Mouse (Mus musculus): ENCODE data around the gene Atg5. TPM values are rescaled to one million over a fixed set of nuclear protein-coding genes. Genes with fewer than 3 reads are reported as not detected.

Gene Atg5
- polyA plus RNA-seq, 1 experiment from 2014 or later = 43.5 TPM

DNA sequence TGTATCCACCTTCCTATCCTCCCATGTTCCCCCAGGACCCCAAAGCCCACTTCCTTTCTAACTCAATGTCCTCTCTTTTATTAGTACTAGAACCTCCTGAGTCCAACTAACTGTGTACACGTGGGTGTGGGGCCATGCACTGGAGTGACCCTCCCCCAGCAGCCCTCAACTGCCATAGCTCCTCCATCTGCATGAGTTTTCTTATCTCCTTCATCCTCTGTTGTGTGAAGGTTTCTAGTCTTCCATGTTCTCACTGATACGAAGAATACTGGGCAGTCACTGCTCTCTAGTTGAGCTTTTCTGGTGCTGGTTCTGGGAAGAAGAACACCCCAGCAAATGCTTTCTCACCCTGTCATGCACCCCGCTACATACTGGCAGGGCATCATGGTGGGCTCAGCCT, 104.1 kb downstream of the Atg5 start:
- 71% methylated on average over 3 of the region's 3 CpGs for WGBS
- H3K27me3 ChIP-seq (ENCODE audit: control insufficient read depth, insufficient read depth, low read length) = no peaks in the 10 kb centered on the region
- no peak for ATAC-seq (ENCODE audit: insufficient read depth, low FRiP score)
- H3K9ac ChIP-seq (ENCODE audit: low read length) = no peak overlapping the region
- no peak overlapping the region for H3K27ac ChIP-seq (ENCODE audit: low read length)
- no peak overlapping the region for H3K4me3 ChIP-seq (replicated peaks; ENCODE audit: low read length)
- H3K36me3 ChIP-seq (ENCODE audit: control insufficient read depth, insufficient read depth, low read length) = no peaks in the 10 kb centered on the region
- H3K4me2 ChIP-seq (ENCODE audit: low read depth, low read length) = no peak overlapping the region
- no peaks in the 10 kb centered on the region for H3K4me1 ChIP-seq (ENCODE audit: control insufficient read depth, insufficient read depth, low read length)
- no peaks in the 10 kb centered on the region for H3K9me3 ChIP-seq (replicated peaks; ENCODE audit: control insufficient read depth, low read length)

DNA sequence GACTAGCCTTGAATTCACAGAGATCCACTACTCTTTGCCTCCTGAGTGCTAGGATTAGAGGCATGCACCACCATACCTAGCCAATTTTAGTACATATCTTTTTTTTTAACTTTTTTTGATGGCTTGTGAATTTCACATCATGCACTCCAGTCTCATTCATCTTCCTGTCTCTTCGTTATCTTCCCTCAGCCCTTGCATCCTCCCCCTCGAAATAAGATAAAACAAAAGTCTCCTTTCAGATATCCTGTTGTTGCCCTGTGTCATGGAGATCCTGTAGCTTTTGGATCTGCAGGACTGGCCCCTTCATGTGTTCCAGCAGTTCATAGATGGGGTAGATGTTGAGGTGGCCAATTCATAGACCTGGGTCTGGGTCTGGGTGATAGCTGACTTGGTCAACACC, 106.5 kb downstream of the Atg5 start:
- H3K4me1 ChIP-seq (ENCODE audit: control insufficient read depth, insufficient read depth, low read length) = no peaks in the 10 kb centered on the region
- 67% methylated on average over 2 of the region's 2 CpGs for WGBS

DNA sequence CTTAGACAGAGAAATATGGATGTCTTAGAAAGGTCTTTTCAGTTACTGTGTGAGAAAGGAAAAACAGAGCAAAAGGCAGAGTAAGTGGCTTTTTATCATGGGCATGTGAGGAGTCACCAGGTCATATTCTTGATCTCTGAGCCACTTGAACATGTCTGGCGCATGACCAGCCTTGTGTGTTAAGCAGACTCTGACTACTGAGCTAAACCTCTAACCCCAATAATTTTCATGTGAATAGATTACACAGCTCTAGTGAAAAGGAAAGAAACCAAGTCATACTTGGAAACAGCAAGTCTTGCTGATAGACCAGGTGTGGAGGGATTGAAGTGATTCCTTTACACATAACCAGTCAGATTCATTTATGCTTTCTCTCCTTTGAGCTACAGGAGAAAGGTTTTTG, 107.3 kb downstream of the Atg5 start:
- Histone ChIP-seq H3K27ac (ENCODE audit: low read length) (no peak overlapping the region), H3K4me3 (replicated peaks; ENCODE audit: low read length) (no peak overlapping the region), H3K9ac (ENCODE audit: low read length) (no peak overlapping the region), H3K36me3 (ENCODE audit: control insufficient read depth, insufficient read depth, low read length) (no peaks in the 10 kb centered on the region), H3K4me2 (ENCODE audit: low read depth, low read length) (no peak overlapping the region), H3K9me3 (replicated peaks; ENCODE audit: control insufficient read depth, low read length) (no peaks in the 10 kb centered on the region), H3K27me3 (ENCODE audit: control insufficient read depth, insufficient read depth, low read length) (no peaks in the 10 kb centered on the region), H3K4me1 (ENCODE audit: control insufficient read depth, insufficient read depth, low read length) (peaks cover 1% of the 10 kb centered on the region; the same call in 1 of the 2 replicates)
- ATAC-seq (ENCODE audit: insufficient read depth, low FRiP score) = no peak
- WGBS = 87% methylated on average over 1 of the region's 1 CpGs

More for the DNA sequence above, 106.5 kb downstream of the Atg5 start:
- no peak overlapping the region for H3K27ac ChIP-seq (ENCODE audit: low read length)
- no peak overlapping the region for H3K4me2 ChIP-seq (ENCODE audit: low read depth, low read length)
- H3K9me3 ChIP-seq (replicated peaks; ENCODE audit: control insufficient read depth, low read length) = no peaks in the 10 kb centered on the region
- no peak for ATAC-seq (ENCODE audit: insufficient read depth, low FRiP score)
- H3K9ac ChIP-seq (ENCODE audit: low read length) = no peak overlapping the region
- no peaks in the 10 kb centered on the region for H3K27me3 ChIP-seq (ENCODE audit: control insufficient read depth, insufficient read depth, low read length)
- no peaks in the 10 kb centered on the region for H3K36me3 ChIP-seq (ENCODE audit: control insufficient read depth, insufficient read depth, low read length)
- H3K4me3 ChIP-seq (replicated peaks; ENCODE audit: low read length) = no peak overlapping the region

DNA sequence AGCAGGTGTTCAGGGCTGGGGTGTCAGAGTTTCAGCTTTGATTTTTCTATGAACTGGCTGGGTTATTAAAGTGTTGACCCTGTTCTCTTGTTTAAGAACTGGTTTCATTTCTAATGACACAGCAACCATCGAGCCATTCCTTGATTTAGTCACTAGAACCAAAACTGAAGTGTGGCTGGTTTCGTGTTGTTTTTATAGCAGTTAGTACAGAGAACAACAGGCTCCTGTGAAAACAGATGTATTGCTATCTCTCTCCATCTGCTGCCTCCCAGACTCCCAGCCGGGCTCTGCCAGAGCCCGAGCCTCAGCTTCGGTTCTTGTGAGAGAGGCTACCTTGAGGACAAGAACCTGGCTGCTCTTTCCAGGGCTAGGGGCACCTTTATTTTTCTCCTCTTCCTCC, 109.7 kb downstream of the Atg5 start:
- H3K9me3 ChIP-seq (replicated peaks; ENCODE audit: control insufficient read depth, low read length) = no peaks in the 10 kb centered on the region
- no peak for ATAC-seq (ENCODE audit: insufficient read depth, low FRiP score)
- H3K4me1 ChIP-seq (ENCODE audit: control insufficient read depth, insufficient read depth, low read length) = peaks cover 9% of the 10 kb centered on the region
- 83% methylated on average over 5 of the region's 5 CpGs for WGBS
- no peak overlapping the region for H3K4me3 ChIP-seq (replicated peaks; ENCODE audit: low read length)
- H3K4me2 ChIP-seq (ENCODE audit: low read depth, low read length) = no peak overlapping the region
- no peaks in the 10 kb centered on the region for H3K27me3 ChIP-seq (ENCODE audit: control insufficient read depth, insufficient read depth, low read length)
- no peaks in the 10 kb centered on the region for H3K36me3 ChIP-seq (ENCODE audit: control insufficient read depth, insufficient read depth, low read length)
- H3K27ac ChIP-seq (ENCODE audit: low read length) = no peak overlapping the region
- H3K9ac ChIP-seq (ENCODE audit: low read length) = no peak overlapping the region

DNA sequence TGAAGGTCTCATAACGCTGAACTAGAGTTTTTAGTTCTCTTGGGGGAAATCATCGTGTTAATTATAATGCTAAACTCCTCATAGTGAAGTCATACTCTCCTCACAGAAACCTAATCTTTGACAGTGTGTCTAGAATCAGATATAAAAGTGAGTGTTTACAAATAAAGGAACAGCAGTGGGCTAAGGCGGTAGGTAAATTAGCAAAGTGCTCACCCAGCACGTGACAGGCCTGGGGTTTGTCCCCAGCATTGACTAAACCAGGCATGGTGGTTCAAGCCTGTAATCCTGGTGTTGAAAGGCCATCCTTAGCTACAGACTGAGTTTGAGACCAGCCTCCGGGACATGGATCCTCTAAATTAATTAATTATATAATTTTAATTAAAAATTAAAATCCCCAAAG, 110.2 kb downstream of the Atg5 start:
- Histone ChIP-seq H3K36me3 (ENCODE audit: control insufficient read depth, insufficient read depth, low read length) (no peaks in the 10 kb centered on the region), H3K4me3 (replicated peaks; ENCODE audit: low read length) (no peak overlapping the region), H3K4me1 (ENCODE audit: control insufficient read depth, insufficient read depth, low read length) (peaks cover 9% of the 10 kb centered on the region), H3K9ac (ENCODE audit: low read length) (no peak overlapping the region), H3K27ac (ENCODE audit: low read length) (no peak overlapping the region), H3K27me3 (ENCODE audit: control insufficient read depth, insufficient read depth, low read length) (no peaks in the 10 kb centered on the region), H3K4me2 (ENCODE audit: low read depth, low read length) (no peak overlapping the region), H3K9me3 (replicated peaks; ENCODE audit: control insufficient read depth, low read length) (no peaks in the 10 kb centered on the region)
- no peak for ATAC-seq (ENCODE audit: insufficient read depth, low FRiP score)
- WGBS = 82% methylated on average over 5 of the region's 5 CpGs

DNA sequence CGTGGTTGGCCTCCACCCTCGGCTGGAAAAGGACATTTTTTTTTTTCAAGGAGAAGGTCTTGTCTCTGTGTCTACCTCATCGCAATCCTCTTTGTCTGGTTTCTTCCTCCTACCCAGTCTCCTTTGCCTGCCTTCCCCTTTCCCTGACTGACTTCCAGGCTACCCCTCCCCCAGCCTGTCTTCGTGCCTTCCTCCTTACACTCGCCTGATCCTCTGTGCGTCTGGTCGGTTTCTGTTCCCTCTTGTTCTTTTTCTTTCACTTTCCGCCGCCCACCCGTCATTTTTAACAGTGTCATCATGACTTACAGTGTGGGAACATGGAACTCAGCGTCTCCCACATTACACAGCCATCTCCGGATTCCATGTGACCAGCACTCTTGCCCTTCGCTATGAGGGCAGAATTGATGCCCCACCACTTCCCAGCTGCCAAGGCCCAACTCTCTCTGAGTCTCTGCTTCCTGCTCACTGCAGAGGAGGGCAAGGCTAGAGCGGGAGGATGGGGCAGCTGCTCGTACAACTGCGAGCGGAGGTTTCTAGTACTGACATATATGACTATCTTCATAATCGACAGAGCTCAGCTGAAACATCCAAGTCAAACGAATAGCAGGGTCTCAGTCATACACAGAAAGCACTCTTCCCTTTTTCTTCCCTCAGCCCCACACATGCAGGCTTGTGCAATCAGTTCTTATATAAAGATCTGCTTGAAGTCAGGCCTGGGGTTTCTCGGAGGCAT, 112.5 kb downstream of the Atg5 start:
- peak overlapping the region; percentile 11 for H3K4me3 ChIP-seq (replicated peaks; ENCODE audit: low read length)
- peaks cover 9% of the 10 kb centered on the region for H3K4me1 ChIP-seq (ENCODE audit: control insufficient read depth, insufficient read depth, low read length)
- peak overlapping the region; percentile 70 for H3K27ac ChIP-seq (ENCODE audit: low read length)
- H3K27me3 ChIP-seq (ENCODE audit: control insufficient read depth, insufficient read depth, low read length) = no peaks in the 10 kb centered on the region
- peak overlapping the region; percentile 8 for H3K9ac ChIP-seq (ENCODE audit: low read length)
- H3K4me2 ChIP-seq (ENCODE audit: low read depth, low read length) = peak overlapping the region; percentile 41
- H3K36me3 ChIP-seq (ENCODE audit: control insufficient read depth, insufficient read depth, low read length) = no peaks in the 10 kb centered on the region
- 33% methylated on average over 20 of the region's 20 CpGs for WGBS
- H3K9me3 ChIP-seq (replicated peaks; ENCODE audit: control insufficient read depth, low read length) = no peaks in the 10 kb centered on the region
- peak; percentile 37; the same call in 1 of the 2 replicates for ATAC-seq (ENCODE audit: insufficient read depth, low FRiP score)

DNA sequence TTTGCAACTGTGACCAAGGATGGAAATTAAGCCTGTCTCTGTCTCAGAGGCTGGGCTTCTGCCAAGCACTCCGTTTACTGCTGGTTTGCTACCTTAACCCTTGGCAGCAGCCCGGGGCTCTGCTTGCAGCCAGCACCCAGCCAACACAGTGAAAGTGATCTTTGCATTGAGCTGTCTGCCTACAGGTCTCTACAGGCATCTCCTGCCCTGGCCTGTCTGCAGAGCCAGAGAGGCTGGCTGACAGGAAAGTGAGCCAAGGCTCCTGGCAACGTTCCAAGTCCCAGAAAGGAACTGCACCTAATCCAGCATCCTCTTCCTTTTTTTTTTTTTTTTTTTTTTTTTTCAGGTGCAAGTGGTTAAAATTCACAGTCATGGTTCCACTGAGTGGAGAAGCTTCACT, 113.2 kb downstream of the Atg5 start:
- Histone ChIP-seq H3K27me3 (ENCODE audit: control insufficient read depth, insufficient read depth, low read length) (no peaks in the 10 kb centered on the region), H3K36me3 (ENCODE audit: control insufficient read depth, insufficient read depth, low read length) (no peaks in the 10 kb centered on the region), H3K9ac (ENCODE audit: low read length) (no peak overlapping the region), H3K4me3 (replicated peaks; ENCODE audit: low read length) (no peak overlapping the region), H3K4me2 (ENCODE audit: low read depth, low read length) (peak overlapping the region; percentile 41; the same call in 1 of the 2 replicates), H3K27ac (ENCODE audit: low read length) (peak overlapping the region; percentile 70), H3K4me1 (ENCODE audit: control insufficient read depth, insufficient read depth, low read length) (peaks cover 9% of the 10 kb centered on the region), H3K9me3 (replicated peaks; ENCODE audit: control insufficient read depth, low read length) (no peaks in the 10 kb centered on the region)
- ATAC-seq (ENCODE audit: insufficient read depth, low FRiP score) = 0 out of 2 replicates have a peak, but pooled peaks have one; percentile 70
- 16% methylated on average over 3 of the region's 3 CpGs for WGBS

DNA sequence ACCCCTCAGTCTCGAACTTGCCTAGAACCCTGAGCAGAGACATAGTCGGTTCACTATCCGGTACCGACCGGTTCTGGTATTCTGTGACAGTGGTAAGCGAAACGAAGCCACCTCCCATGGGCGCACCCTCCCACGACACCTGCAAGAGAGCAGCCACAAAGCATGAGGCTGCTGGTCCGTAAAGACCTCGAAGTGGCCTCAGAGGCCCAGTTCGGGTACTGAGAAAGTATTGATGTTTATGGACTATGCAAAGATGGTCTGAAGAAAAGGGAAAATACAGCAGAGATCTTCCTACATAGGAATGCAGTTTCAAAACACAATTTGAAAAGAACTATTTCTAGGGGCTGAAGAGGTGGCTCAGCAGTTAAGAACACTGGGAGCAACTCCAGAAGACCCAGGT, 113.8 kb downstream of the Atg5 start:
- H3K36me3 ChIP-seq (ENCODE audit: control insufficient read depth, insufficient read depth, low read length) = no peaks in the 10 kb centered on the region
- H3K4me3 ChIP-seq (replicated peaks; ENCODE audit: low read length) = no peak overlapping the region
- H3K9me3 ChIP-seq (replicated peaks; ENCODE audit: control insufficient read depth, low read length) = no peaks in the 10 kb centered on the region
- no peaks in the 10 kb centered on the region for H3K27me3 ChIP-seq (ENCODE audit: control insufficient read depth, insufficient read depth, low read length)
- H3K9ac ChIP-seq (ENCODE audit: low read length) = no peak overlapping the region
- ATAC-seq (ENCODE audit: insufficient read depth, low FRiP score) = no peak
- peaks cover 9% of the 10 kb centered on the region for H3K4me1 ChIP-seq (ENCODE audit: control insufficient read depth, insufficient read depth, low read length)
- 0 out of 2 replicates have a peak overlapping the region, but pooled peaks have one; percentile 70 for H3K27ac ChIP-seq (ENCODE audit: low read length)
- no peak overlapping the region for H3K4me2 ChIP-seq (ENCODE audit: low read depth, low read length)
- WGBS = 87% methylated on average over 12 of the region's 12 CpGs

DNA sequence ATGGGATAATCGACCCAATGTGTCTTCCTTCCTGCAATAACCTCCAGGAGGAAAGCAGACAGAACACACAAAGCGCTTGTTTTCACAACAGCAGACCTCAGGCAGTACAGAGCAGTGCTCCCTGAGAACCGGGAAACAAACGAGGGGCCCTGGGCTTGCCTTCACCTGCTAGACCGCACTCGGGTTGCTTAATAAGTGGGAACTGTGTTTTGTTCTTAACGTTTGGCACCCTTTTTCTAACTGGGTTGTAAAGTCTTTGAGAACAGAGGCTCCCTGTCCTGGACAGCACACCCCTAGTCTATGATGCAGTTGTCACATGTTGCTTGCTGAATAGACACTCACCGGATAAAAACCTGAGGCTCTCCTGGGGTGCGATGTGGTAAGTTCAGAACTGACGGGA, 115.1 kb downstream of the Atg5 start:
- WGBS = 70% methylated on average over 10 of the region's 10 CpGs
- no peaks in the 10 kb centered on the region for H3K27me3 ChIP-seq (ENCODE audit: control insufficient read depth, insufficient read depth, low read length)
- no peaks in the 10 kb centered on the region for H3K9me3 ChIP-seq (replicated peaks; ENCODE audit: control insufficient read depth, low read length)
- no peak overlapping the region for H3K27ac ChIP-seq (ENCODE audit: low read length)
- H3K36me3 ChIP-seq (ENCODE audit: control insufficient read depth, insufficient read depth, low read length) = no peaks in the 10 kb centered on the region
- no peak overlapping the region for H3K4me3 ChIP-seq (replicated peaks; ENCODE audit: low read length)
- no peak overlapping the region for H3K4me2 ChIP-seq (ENCODE audit: low read depth, low read length)
- H3K9ac ChIP-seq (ENCODE audit: low read length) = no peak overlapping the region
- peaks cover 9% of the 10 kb centered on the region for H3K4me1 ChIP-seq (ENCODE audit: control insufficient read depth, insufficient read depth, low read length)
- ATAC-seq (ENCODE audit: insufficient read depth, low FRiP score) = no peak
